Mouse (Mus musculus): ENCODE measurements around the gene Lbh.

DNA sequence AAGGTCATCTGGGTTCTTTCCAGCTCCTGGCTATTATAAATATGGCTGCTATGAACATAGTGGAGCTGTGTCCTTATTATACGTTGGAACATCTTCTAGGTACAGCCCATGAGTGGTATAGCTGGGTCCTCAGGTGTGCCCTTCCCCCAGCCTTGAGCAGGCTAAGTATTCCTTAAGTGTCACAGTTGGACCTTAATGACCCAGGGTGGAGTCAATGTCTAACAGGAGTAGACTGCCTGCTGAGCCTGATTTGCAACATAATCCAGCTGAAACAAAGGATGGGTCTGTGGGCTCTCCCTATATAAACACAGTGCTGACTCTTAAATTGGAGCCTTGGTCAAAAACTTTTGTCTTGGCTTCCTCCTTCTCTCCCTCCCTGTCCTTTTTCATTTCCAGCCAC lies 36.3 kb upstream of the Lbh start:
- TF ChIP-seq CTCF (IDR thresholded peaks at IDR 0.05; ENCODE audit: borderline replicate concordance, insufficient read depth, low read depth, low read length) (no peak), POLR2A (IDR thresholded peaks at IDR 0.05; ENCODE audit: borderline replicate concordance, insufficient read depth, low read length) (no peak)

All from cerebellum, adult 2 months (tissue).